Mouse (Mus musculus) embryo, embryonic 10.5 days (tissue): ENCODE measurements at regions not wholly inside any gene's neighbourhood (a gene's known extent, or its start where the extent isn't known, plus 50 kb on each side); places are given as distances from the start of the nearest gene placed in this dataset.

ENCODE experiments used
- DNase-seq: peaks from one replicate; pipeline ENCODE4 v3.0.0-alpha.2; 2015; ENCODE audit warnings: low spot score

DNA sequence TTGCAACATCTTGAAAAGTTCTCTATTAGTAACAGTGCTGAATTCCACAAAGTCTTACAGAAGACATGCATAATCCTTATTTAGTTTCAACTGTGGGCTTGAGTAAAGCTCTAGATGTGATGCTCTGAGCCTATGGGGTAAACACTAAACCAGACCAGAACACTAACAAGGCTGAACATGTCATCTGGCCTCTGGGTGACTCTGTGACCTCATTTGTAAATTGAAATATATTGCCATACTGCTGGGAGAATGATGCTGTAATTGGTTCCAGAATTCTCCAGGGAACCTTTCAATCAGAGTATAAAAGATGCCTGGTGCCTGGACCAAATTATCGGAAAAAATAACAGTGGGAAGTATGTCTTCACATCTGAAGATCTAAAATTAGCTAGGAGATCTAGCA, 309.9 kb upstream of the Megf9 start:
- DNase-seq, result peak; percentile 71

DNA sequence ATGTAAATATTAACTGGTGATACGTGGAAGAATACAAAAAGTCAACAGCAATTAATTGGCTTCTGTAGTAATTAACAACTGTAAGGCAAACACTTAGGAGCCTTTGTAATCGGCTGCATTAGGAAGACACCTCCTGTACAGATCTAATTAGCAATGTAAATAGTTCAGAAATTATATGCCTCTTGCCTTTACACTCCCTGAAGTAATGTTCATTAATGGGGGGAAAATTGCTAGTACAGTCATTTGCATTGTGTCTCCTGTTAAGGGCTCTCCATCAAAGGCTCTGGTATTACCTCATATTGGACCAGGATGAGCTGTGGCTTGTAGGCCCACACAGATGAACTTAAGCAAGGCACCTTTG, 276.1 kb upstream of the Megf9 start:
- DNase-seq, result no peak

DNA sequence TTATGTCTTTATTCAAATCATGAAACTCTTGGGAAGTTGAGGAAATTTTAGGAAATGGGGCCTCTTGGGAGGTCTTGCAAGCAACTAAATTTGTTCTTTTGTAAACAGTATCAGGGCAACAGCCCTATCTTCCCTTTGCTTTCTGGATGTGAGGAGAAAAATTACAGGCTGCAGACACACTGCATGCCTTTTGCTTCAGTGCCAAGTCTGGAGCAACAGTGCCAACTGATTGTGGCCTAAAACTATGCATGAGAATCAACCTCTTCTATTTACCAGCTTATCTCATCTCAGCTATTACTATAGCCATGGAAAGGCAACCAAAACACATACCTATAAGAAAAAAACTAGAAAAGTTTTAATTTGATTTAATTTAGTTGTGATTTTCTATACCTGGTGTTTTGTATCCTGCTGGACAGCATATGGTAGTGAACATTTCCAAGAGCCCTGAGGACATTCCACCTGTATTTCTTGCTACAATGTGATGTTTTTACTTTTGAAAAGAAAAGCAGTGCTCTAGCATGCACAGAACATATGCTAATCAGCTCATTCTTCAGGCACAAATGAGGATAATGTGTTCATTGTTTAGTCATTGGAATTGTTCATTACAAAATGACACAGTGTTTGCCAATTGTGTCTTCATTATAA, 275.6 kb upstream of the Megf9 start:
- no peak for DNase-seq

DNA sequence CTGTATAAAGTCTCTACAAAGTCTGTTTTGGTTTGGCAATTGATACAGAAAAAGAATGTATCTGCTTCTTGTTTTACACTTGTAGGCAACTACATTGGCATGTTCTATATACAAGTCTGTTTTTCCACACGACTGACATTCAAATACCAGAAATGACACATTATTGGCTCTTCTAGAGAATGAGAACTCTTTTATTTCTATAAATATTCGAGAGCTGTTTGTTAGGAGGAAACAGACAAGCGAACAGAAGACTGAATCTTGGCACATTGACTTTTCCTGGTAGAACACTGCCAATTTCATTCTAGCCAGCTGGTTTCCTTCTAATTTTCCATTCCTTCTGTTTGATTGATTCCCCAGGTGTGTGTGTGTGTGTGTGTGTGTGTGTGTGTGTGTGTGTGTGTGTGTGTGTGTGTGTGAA, 270.1 kb upstream of the Megf9 start:
- DNase-seq, result no peak

DNA sequence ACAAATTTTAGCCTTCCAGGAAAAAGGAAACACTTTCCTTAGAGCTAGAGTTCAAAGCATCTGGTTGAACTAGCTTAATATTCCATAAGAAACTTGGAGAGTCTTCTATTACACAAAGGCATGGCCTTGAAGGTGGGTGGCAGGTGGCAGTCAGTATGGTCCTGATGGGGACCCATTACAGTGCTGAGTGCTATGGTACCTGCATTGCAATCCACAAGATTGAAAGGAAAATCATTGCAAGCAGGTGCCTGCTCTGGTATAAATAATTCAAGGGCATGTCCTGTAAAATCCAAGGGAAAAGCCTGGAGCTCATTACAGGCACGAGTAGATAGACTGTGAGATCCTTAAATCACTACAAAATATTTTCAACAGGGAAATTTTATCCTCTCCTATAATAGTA, 263.7 kb upstream of the Megf9 start:
- no peak for DNase-seq

DNA sequence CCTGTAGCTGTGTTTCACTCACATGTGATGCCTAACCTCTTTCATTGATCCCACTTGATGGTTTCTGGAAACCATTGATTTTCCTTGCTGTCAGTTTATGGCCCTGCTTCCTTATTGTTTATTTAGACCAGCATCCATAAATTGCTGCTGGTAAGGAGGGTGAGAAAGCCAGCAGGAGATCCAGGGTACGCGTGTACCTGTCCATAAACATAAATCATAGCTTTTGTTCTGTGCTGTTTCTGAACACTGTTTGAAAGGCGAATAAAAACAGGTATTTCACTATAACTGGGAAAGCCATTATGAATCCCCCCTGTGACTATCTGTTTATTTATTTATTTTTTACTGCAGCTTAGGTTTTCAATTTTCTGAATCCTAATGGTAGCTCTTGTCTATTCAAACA, 263.1 kb upstream of the Megf9 start:
- DNase-seq, result no peak

DNA sequence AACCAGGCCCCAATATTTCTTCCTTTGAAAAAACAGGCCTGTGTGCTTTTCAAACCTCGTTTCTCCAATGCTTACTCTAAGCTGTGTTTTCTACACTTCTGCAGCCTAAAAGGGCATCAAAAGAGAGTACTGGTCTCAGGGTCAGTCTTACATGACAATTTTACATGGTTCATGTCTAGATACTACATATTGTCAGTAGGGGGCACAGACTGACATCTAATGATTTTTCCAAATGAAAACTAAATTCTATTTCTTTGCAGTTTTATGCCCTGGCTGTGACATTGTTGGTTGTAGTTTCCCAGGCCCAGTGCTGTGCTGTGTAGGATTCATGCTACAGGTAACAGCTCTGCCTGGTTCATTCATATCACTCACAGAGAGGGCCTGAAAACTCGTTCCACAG, 248.7 kb upstream of the Megf9 start:
- no peak for DNase-seq

DNA sequence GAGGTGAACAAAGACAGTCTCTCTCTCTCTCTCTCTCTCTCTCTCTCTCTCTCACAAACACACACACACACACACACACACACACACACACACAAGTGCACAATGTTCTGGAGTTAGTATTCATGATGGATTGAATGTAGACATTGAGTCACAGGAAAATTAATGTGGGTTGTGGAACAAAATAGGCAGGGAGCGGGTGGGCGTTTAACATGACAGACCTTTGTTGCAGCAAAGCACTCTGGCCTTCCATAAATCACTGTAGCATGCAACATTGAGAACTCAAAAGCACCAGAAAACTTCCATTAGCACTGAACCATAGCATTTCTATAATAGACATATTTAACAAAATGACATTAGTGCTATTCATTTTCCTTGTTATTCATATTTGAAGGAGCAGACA, 246.8 kb upstream of the Megf9 start:
- DNase-seq, result no peak

DNA sequence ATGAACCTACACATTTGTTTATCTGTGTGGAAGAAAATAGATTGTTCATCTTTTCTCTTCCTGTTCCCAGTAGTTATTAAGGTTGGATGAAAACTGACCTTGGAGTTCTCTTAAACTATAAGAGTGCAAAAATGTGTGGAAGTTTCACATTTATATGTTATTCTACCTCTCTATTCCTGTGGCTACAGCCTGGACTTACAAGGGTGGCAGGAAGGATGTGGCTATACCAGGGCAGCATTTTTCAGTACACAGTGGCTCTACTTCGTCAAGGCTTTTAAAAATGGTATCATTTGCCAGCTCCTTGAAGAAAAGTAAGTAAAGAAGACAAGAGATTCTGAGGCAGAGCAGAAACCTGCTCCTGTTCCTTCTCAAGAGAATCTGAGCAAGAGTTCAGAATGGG, 241.5 kb upstream of the Megf9 start:
- DNase-seq, result no peak

DNA sequence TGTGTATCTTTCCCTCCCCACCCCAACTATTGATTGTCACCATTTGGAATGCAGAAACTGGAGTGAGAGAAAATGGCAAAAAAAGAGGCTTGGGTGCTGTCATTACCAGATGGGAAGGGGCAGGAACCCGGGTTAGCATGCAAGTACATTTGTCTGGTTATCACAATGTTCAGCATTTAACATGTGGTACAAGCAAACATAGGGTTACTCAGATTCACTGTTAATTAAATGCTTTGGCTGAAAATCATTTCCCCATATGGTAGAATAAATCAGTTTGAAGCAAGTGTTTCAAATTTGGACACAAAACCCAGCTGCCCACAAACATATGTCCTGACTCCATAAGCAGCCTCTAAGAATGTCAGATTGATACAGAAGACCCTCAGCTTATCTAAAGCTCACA, 208.6 kb upstream of the Megf9 start:
- no peak for DNase-seq

DNA sequence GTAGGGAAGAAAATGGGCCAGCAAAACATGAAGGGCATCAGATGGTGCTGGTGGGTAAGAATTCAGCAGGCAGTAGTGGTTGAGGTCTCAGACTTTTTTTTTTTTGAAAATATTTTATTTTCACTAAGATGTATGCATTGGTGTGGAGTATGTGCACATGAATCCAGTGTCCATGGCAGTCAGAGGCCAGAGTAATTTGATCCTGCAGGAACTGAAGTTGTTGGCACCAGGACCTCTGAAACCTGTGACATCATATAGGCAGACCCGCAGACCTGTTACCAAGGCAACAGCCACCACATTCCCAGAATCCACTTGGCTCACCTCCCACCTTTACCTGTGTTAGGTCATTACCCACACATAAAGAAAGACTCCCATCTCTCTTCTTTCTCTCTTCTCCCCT, 207.2 kb upstream of the Megf9 start:
- peak; percentile 34 for DNase-seq

DNA sequence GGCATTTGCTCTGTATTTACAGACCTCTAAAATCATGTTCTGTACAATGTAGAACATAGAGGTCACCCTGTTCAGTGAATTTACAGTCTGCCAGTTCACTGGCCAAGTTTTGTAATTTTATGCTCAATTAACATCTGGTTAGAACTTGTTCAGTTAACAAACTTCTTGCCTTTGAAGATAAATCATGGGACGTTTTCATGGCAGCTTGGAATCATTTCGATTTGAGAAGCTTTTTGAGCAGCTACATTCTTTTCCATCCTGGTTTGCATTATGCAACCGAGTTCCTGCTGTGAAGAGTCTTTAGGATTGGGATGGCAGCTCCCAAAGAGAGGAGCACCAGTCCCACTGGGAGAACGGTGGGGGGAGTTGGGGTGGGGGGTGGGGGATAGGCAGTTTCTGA, 206.3 kb upstream of the Megf9 start:
- peak; percentile 61 for DNase-seq

DNA sequence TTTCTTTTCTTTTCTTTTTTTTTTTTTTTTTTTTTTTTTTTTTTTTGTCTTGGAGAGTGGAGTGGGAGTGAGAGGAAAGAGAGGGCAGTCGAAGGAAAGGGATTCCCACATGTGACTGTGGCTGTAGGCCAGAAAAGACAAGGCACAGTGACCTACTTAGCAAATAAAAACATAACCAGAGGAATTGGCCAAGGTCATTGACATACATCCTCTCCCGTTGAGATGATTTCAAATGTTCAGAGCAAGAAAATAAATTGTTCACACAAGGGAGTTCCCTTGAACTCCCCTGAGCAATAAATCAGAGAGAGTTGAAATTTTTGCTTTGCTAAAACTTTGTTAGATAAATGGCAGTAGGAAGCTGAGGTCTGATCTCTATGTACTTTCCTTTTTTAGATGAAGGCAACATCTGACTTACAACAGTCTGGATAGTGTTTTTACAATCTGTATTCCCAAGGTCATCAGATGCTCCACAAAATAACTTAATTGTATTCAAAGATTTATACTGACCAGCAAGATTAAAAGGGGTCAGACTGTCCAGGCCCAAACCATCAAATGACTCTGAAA, 174.4 kb upstream of the Megf9 start:
- peak; percentile 28 for DNase-seq

DNA sequence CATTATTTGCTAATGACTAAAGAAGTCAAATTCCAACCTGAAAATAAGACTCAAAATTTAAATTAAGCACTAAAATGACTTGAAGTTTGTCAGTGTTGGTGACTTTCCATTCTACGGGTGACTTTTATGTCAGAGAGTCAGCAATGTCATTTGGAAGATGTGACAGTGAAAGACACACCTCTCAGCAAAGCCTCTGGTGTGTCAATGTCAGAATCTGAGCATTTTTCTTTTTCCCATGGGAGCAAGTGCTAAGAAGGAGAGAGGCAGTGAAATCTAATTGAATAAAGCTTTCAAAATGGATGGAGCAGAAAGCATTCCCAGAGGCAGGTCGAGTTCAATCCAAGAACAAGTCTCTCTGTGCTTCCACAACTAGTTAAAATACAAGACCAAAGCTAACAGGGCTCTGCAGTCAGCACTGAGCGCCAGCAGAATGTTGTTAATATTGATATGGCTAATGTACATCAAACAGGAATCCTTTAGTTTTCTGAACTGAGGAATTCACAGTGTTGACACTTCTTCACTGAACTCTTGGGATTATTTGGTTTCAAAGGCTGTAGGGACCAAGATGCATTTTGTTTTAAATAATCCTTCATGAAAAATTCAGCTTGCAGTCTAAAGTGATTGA, 170.4 kb upstream of the Megf9 start:
- no peak for DNase-seq

DNA sequence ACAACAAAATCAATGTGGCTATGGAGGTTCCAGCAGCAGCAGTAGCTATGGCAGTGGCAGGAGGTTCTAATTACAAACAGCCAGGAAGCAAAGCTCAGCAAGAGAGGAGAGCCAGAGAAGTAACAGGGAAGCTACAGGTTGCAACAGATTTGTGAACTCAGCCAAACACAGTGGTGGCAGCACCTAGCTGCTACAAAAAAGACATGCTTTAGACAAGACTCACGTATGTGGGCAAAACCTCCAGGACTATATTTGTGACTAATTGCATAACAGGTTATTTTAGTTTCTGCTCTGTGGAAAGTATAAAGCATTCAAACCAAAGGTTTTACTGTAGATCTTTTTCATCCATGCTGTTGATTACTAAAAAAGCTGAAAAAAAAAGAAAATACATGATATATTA, 166.1 kb upstream of the Megf9 start:
- DNase-seq, result no peak

DNA sequence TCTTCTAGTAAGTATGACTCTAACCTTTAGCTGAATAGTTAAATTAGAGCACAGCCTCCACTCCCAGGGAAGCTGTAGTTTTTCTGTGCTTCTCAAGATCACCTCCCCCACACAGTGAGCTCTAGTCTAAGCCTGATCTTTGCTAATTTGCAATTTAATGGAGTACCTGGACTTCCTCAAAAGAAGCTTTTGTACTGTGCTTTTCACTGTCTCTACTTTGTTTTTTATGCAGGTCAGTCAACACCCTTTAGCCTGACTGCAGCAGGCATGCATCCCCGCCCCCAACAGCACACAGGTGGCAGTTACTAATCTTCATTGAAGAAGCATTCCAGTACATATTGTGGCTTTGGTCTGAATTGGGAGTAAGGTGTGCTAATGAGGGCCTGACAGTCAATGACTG, 129.4 kb upstream of the Megf9 start:
- no peak for DNase-seq

DNA sequence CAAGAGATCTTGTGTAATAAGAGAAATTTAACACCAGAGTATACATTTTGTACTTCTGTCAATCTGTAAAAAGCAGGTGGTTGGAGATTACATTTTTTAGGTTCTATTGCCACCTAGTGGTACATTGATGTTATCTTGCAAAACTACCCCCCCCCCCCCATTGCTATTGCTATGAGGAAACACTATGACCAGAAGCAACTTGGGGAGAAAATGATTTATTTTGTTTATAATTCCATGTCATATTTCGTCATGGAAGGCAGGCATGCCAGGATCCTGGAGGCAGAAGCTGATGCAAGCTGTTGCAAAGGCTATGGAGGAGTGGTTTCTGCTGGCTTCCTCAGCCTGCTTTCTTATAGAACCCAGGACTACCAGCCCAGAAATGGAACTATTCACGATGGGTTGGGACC, 86.6 kb upstream of the Megf9 start:
- DNase-seq, result peak; percentile 55

DNA sequence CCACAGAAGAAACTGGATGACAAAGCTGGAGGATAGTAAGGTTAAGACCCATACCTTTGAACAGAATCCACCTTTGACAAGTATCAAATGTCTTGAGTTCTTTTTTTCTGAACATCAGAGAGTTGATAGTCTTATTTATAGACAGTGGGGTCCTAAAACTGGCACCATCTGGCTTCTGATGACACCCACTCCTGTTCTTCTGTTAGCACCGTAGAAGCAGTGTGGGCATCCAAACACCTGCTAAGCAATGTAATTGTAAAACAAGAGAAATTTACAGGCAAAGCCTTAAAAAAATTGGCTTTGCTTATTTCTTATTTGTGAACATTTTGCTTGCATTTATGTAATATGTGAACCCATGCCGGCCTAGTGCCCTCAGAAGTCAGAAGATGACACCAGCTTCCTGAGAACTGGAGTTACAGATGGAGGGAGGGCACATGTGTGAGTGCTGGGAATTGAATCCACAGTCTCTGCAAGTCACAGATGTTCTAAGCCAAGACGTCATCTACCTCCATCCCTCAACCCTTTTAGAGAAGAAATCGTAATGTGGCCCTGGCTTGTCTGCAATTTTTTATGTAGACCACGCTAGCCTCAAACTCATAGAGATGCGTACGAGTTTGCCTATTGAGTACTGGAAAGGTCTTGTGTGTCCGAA, 85.0 kb upstream of the Megf9 start:
- no peak for DNase-seq

DNA sequence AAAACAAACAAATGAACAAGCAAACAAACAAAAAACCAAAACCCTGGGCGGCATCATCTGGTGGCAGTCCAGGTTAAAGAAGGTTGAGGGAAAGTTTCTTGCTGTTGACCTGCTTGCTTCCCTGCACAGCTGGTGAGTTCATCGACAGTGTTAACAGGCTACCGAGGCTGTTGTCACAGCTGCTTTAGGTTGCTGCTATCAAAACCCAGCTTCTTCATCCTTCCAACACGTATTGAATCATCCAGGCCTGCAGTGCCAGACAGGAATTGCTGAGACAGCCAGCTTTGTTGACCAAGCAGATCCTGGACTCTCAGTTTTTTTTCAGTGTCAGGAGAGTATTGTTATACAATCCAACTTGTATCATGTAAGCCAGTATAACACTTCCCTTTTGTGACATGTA, 81.0 kb upstream of the Megf9 start:
- peak; percentile 40 for DNase-seq

DNA sequence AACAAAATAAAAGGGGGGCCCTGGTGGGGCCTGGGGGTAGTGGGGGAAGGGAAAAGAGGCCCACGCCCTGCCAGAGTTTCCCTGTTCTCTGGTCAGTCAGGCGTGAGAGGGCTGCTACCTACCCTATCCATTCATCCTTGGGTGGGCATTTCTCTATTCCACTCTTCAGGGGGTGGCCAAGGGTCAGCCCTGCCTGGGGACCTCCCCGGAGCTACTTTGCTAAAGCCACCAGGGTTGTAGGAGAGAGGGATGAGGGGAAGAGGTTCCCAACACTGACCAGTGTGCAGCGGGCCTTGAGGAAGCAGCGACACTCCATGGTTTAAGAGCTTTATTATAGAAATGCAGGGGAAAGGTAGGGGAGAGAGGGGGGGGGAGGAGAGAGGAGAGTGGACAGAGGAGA, 79.6 kb upstream of the Megf9 start:
- no peak for DNase-seq

DNA sequence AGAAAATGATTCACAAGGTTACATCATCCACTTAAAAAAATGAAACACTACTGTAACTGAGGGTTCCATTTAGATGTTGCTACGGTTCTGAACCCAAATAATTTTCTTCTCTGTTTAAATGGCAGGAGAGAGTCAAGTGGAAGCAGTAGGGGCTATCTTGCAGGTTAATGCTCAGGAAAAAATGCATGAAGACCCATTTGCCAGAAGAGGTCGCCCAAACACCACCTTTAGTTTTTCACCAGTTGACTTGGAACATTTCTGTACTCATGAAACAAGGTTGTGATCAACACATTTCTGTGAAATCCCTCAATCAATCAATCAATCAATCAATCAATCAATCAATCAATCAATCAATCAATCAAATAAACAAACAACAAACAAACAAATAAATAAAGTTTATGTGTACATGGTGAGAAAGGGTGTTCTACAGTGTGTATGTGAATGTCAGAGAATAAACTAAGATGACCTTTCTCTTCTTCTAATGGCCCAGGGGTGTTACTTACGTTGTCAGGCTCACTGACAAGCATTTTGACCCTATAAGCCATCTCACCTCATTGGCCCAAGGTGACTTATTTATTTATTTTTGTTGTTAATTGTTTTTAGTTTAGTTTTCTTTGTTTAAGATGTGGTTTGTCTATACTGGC, 68.5 kb upstream of the Megf9 start:
- DNase-seq, result peak; percentile 85

DNA sequence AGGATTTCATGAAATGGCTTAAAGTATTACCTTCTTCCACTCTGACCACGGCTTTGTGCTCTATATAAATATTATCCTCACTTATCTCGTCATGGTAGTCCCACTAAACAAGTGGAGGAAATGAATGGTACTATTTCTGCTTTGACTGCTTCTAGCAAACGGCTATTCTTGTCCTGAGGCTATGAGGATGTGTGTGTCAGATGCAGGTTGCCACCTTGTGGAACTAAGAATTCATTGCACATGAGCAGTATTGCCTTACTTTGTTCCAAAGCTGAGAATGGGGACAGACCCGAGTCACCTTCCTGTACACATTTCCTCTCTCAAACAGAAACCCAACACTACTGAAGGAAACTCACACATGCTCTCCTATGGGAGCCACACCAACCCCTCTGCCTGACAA, 66.5 kb upstream of the Megf9 start:
- DNase-seq, result peak; percentile 71
